Mouse (Mus musculus) layer of hippocampus, postnatal 10 days (tissue): ENCODE measurements around the gene Pigx. TPM values are rescaled to one million over a fixed set of nuclear protein-coding genes. Genes with fewer than 3 reads are reported as not detected.

Source experiments
- DNase-seq, 2 experiments: peaks; one replicate each; pipeline ENCODE4 v3.0.0; 2021; ENCODE audit warnings: low spot score in 2 of 2
- total RNA-seq, 2 experiments: library from RNA; stranded (reverse); gene quantifications; 2 replicates each; pipeline ENCODE4 v1.2.3; 2021

Gene Pigx
- total RNA-seq, 2 experiments from 2014 or later = 31.6 to 36.3 TPM

- DNase-seq = no peak
Measured at GRCm38 (mm10) chr16:32062226-32062625, 37.3 kb downstream of the Pigx start.

GRCm38 (mm10) chr16:32059840-32060523 is 39.6 kb downstream of the Pigx start:
- DNase-seq = no peak

DNA sequence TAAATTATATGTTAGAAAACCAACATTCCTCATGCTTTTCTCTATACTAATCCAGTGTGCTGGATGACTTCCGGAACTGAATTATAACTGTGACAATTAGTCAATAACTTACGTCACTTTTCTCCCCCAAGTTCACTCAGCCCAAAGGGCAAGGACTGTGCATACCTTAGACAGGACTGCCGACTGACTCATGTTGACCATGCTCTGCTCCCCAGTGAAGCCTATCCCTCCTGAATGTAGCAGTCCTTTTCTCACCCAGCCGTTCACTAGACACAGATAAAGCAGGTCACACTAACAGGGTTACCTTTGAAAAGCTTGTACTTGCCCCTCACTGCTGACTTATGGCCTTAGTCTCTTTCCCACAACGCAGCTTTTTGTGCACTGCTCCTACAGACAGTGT is 40.7 kb downstream of the Pigx start:
- no peak for DNase-seq

GRCm38 (mm10) chr16:32042367-32042766 is 57.2 kb downstream of the Pigx start:
- DNase-seq = no peak

Other genes with a start within 250 kb of the Pigx start
- under 1 TPM; 0.18 to 0.36 TPM for gene Meltf, start 220.9 kb downstream of the Pigx start, total RNA-seq
- 1 to 10 TPM; 6.9 to 7.0 TPM for gene Pigz, start 165.9 kb downstream of the Pigx start, total RNA-seq
- 10 to 100 TPM; 53.6 to 55.9 TPM for gene 0610012G03Rik, start 151.2 kb downstream of the Pigx start, total RNA-seq
- 10 to 100 TPM; 49.1 to 57.3 TPM for gene Ncbp2, start 151.2 kb downstream of the Pigx start, total RNA-seq
- gene Senp5, start 96.5 kb downstream of the Pigx start, total RNA-seq = 10 to 100 TPM; 41.5 to 42.7 TPM
- 10 to 100 TPM; 34.6 to 38.0 TPM for gene Pak2, start 20.4 kb downstream of the Pigx start, total RNA-seq
- gene Cep19, start 60 bp upstream of the Pigx start, total RNA-seq = 10 to 100 TPM; 58.9 to 62.3 TPM
- gene Nrros, start 65.9 kb upstream of the Pigx start, total RNA-seq = 1 to 10 TPM; 7.6 to 8.8 TPM
- gene Bex6, start 80.1 kb upstream of the Pigx start, total RNA-seq = not detected
- 10 to 100 TPM; 40.0 to 40.2 TPM for gene Fbxo45, start 147.4 kb upstream of the Pigx start, total RNA-seq
- gene Wdr53, start 147.5 kb upstream of the Pigx start, total RNA-seq = 10 to 100 TPM; 11.9 to 14.3 TPM
- gene Smco1, start 171.7 kb upstream of the Pigx start, total RNA-seq = under 1 TPM in 1 of 2 experiments, not detected in 1; 0.25 TPM
- gene Rnf168, start 177.7 kb upstream of the Pigx start, total RNA-seq = 10 to 100 TPM; 27.2 to 27.5 TPM
- 10 to 100 TPM; 50.7 to 64.1 TPM for gene Ubxn7, start 232.5 kb upstream of the Pigx start, total RNA-seq